Mouse (Mus musculus) ES-E14 (cell line): ENCODE measurements around the gene Cybc1.

Experiments
- CHD2 ChIP-seq: IDR thresholded peaks from 2 replicates; pipeline ENCODE4 v1.6.1; 2014; ENCODE audit warnings: mild to moderate bottlenecking, low read depth, low read length, inconsistent platforms
- HCFC1 ChIP-seq: IDR thresholded peaks from 2 replicates; pipeline ENCODE4 v1.6.1; 2012; ENCODE audit warnings: low read length, inconsistent platforms, borderline replicate concordance; ENCODE audit not compliant: insufficient read depth
- MAFK ChIP-seq: IDR thresholded peaks from 2 replicates; pipeline ENCODE4 v1.6.1; 2014; ENCODE audit warnings: mild to moderate bottlenecking, low read depth, low read length, inconsistent platforms; ENCODE audit not compliant: insufficient read depth
- ZC3H11A ChIP-seq: IDR thresholded peaks from 2 replicates; pipeline ENCODE4 v1.6.1; 2012; ENCODE audit warnings: low read depth, mild to moderate bottlenecking, inconsistent platforms, low read length, borderline replicate concordance
- ZNF384 ChIP-seq: IDR thresholded peaks from 2 replicates; pipeline ENCODE4 v1.6.1; 2012; ENCODE audit warnings: low read depth, low read length, inconsistent platforms

DNA sequence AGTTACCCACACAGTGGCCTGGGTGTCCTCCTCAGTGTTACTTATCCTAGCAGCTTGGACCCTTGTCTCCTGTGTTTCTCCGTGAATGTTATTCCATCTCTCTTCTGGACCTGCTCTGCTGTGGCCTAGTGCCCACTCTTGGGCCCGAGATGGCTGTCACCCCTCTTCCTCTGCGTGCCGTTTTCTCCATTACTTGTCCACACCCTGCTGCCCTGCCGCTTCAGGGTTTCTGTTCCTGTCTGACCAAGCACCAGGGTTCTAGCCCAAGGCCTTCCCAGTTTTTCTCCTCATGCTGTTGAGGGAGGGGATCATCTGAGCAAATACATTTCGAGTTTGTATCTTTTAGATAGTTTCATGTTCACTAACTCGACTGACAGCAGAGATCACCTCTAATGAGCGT is 48.4 kb upstream of the Cybc1 start:
- TF ChIP-seq MAFK (no peak), CHD2 (no peak), ZC3H11A (no peak), ZNF384 (no peak), HCFC1 (no peak)
